15 mouse cellular contexts compared by ENCODE assay signal in genomic region chr7:105703816-105704215, GRCm38 (mm10).
DNase-seq lines count a peak whose midpoint lies in the region; ATAC-seq lines count a peak whose summit lies in the region.
"Had no signal": no experiment of that assay in that cellular context is flagged by ENCODE, and none has a peak within 500 bp of the region (broad histone marks: within the 10 kb centered on the region; RNA-seq: fewer than 3 reads in every experiment).

No protein-coding gene starts in this region.

- DNase-seq in cerebellum, adult 18-20 months, result peak; percentile 46 to 59
- DNase-seq in cerebellum, adult 8-10 months, result no peak
- no peak for DNase-seq in frontal cortex, postnatal 25 days (ENCODE audit: low spot score in 2 of 2)
- peak; percentile 59 for DNase-seq in cerebellum, adult 9-11 months
- no peak for DNase-seq in kidney, adult 18-20 months
- DNase-seq: adrenal gland, adult 8-10 months; adrenal gland, postnatal 25 days; gastrocnemius, postnatal 25 days; heart, adult 2 months; kidney, adult 8-10 months had no signal

- peak; percentile 25; the same call in 1 of the 2 replicates for ATAC-seq in frontal cortex, adult (ENCODE audit: low TSS enrichment)
- ATAC-seq: CD4-positive, CD25-positive, alpha-beta regulatory T cell, adult 4 months; forebrain, embryonic 13.5 days; forebrain, embryonic 16.5 days; intestine, postnatal 0 days had no signal

Comparison
In these comparisons a context has a peak if more than half of its experiments do, and no peak if none do; other contexts are left out.
1. DNase-seq: peak in cerebellum, adult 18-20 months (2 of 2) and cerebellum, adult 9-11 months (single experiment); none in cerebellum, adult 8-10 months (single experiment), frontal cortex, postnatal 25 days (0 of 2) and kidney, adult 18-20 months (single experiment).